Mouse (Mus musculus): Measurements from ENCODE around the gene Gm44579. TPM values are rescaled to one million over a fixed set of nuclear protein-coding genes. Genes with fewer than 3 reads are reported as not detected.

Gene Gm44579
- polyA plus RNA-seq, 1 experiment from 2014 or later = not detected

- Histone ChIP-seq H3K4me3 (ENCODE audit: low read length) (no peak overlapping the region), H3K27ac (ENCODE audit: low read length) (no peak overlapping the region), H3K36me3 (ENCODE audit: control insufficient read depth, insufficient read depth, low read length) (no peaks in the 10 kb centered on the region), H3K9me3 (ENCODE audit: control insufficient read depth, low read length) (no peaks in the 10 kb centered on the region), H3K9ac (ENCODE audit: low read length) (no peak overlapping the region), H3K4me1 (replicated peaks; ENCODE audit: control insufficient read depth, insufficient read depth, low read length) (no peaks in the 10 kb centered on the region), H3K27me3 (ENCODE audit: control insufficient read depth, insufficient read depth, low read depth, low read length) (peaks cover 10% of the 10 kb centered on the region), H3K4me2 (ENCODE audit: low read depth, low read length) (no peak overlapping the region)
- 64% methylated on average over 19 of the region's 19 CpGs for WGBS
- no peak for ATAC-seq (ENCODE audit: low read depth)
Measured at GRCm38 (mm10) chr15:98161026-98161805, 59.6 kb downstream of the Gm44579 start.

GRCm38 (mm10) chr15:98157253-98157652 lies 63.5 kb downstream of the Gm44579 start:
- H3K36me3 ChIP-seq (ENCODE audit: control insufficient read depth, insufficient read depth, low read length) = no peaks in the 10 kb centered on the region
- no peak overlapping the region for H3K4me2 ChIP-seq (ENCODE audit: low read depth, low read length)
- no peak overlapping the region for H3K27ac ChIP-seq (ENCODE audit: low read length)
- H3K4me1 ChIP-seq (replicated peaks; ENCODE audit: control insufficient read depth, insufficient read depth, low read length) = no peaks in the 10 kb centered on the region
- H3K4me3 ChIP-seq (ENCODE audit: low read length) = no peak overlapping the region
- no peaks in the 10 kb centered on the region for H3K27me3 ChIP-seq (ENCODE audit: control insufficient read depth, insufficient read depth, low read depth, low read length)
- H3K9me3 ChIP-seq (ENCODE audit: control insufficient read depth, low read length) = no peaks in the 10 kb centered on the region
- WGBS = 45% methylated on average over 1 of the region's 1 CpGs
- H3K9ac ChIP-seq (ENCODE audit: low read length) = no peak overlapping the region
- ATAC-seq (ENCODE audit: low read depth) = no peak

GRCm38 (mm10) chr15:98155944-98156343 lies 64.8 kb downstream of the Gm44579 start:
- Histone ChIP-seq H3K4me1 (replicated peaks; ENCODE audit: control insufficient read depth, insufficient read depth, low read length) (no peaks in the 10 kb centered on the region), H3K27ac (ENCODE audit: low read length) (no peak overlapping the region), H3K36me3 (ENCODE audit: control insufficient read depth, insufficient read depth, low read length) (no peaks in the 10 kb centered on the region), H3K9ac (ENCODE audit: low read length) (no peak overlapping the region), H3K4me3 (ENCODE audit: low read length) (no peak overlapping the region), H3K27me3 (ENCODE audit: control insufficient read depth, insufficient read depth, low read depth, low read length) (no peaks in the 10 kb centered on the region; the same call in 1 of the 2 replicates), H3K4me2 (ENCODE audit: low read depth, low read length) (no peak overlapping the region), H3K9me3 (ENCODE audit: control insufficient read depth, low read length) (no peaks in the 10 kb centered on the region)
- WGBS = 56% methylated on average over 4 of the region's 4 CpGs
- ATAC-seq (ENCODE audit: low read depth) = no peak

GRCm38 (mm10) chr15:98155272-98155671 lies 65.5 kb downstream of the Gm44579 start:
- WGBS = 77% methylated on average over 5 of the region's 5 CpGs
- Histone ChIP-seq H3K4me1 (replicated peaks; ENCODE audit: control insufficient read depth, insufficient read depth, low read length) (no peaks in the 10 kb centered on the region), H3K27ac (ENCODE audit: low read length) (no peak overlapping the region), H3K4me3 (ENCODE audit: low read length) (no peak overlapping the region), H3K9me3 (ENCODE audit: control insufficient read depth, low read length) (no peaks in the 10 kb centered on the region), H3K4me2 (ENCODE audit: low read depth, low read length) (no peak overlapping the region), H3K36me3 (ENCODE audit: control insufficient read depth, insufficient read depth, low read length) (no peaks in the 10 kb centered on the region), H3K9ac (ENCODE audit: low read length) (no peak overlapping the region), H3K27me3 (ENCODE audit: control insufficient read depth, insufficient read depth, low read depth, low read length) (no peaks in the 10 kb centered on the region; the same call in 1 of the 2 replicates)
- no peak for ATAC-seq (ENCODE audit: low read depth)

DNA sequence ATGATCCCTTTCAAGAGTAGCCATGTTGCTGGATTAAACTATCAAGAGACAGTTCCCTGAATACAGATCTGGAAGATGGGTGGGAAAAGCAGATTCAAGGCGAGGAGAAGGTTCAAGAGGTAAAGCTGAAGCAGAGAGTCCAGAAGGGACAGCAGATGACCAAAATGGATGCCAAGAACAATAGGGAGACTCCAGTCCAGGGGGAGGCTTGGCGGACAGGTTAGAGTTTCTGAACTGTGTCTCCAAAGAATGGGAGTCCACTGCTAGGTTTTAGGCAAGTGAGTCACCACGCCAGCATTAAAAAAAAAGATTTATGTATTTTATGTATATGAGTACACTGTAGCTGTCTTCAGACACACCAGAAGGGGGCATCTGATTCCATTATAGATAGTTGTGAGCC lies 66.1 kb downstream of the Gm44579 start:
- Histone ChIP-seq H3K4me3 (ENCODE audit: low read length) (no peak overlapping the region), H3K27ac (ENCODE audit: low read length) (no peak overlapping the region), H3K9me3 (ENCODE audit: control insufficient read depth, low read length) (no peaks in the 10 kb centered on the region), H3K27me3 (ENCODE audit: control insufficient read depth, insufficient read depth, low read depth, low read length) (no peaks in the 10 kb centered on the region; the same call in 1 of the 2 replicates), H3K4me2 (ENCODE audit: low read depth, low read length) (no peak overlapping the region), H3K9ac (ENCODE audit: low read length) (no peak overlapping the region), H3K36me3 (ENCODE audit: control insufficient read depth, insufficient read depth, low read length) (no peaks in the 10 kb centered on the region), H3K4me1 (replicated peaks; ENCODE audit: control insufficient read depth, insufficient read depth, low read length) (no peaks in the 10 kb centered on the region)
- WGBS = 76% methylated on average over 3 of the region's 3 CpGs
- no peak for ATAC-seq (ENCODE audit: low read depth)

DNA sequence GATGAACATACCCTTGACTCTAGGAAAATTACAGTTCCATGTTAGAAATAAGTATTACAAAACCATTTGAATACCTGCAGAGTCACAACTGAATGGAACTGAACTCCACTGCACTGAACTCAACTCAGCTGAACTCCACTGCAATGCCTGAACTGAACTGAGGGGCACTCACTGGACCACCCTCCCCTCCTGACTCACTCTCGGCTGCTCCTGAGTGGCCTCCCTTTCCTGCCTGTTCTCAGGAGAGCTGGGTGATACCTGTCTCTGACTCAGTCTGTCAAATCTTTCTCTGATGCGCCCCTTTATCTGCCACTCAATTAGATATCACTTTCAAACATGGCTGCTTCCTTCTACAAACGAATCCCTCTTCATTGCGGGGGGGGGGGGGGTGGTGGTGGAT lies 66.6 kb downstream of the Gm44579 start:
- Histone ChIP-seq H3K4me3 (ENCODE audit: low read length) (no peak overlapping the region), H3K36me3 (ENCODE audit: control insufficient read depth, insufficient read depth, low read length) (no peaks in the 10 kb centered on the region), H3K9ac (ENCODE audit: low read length) (no peak overlapping the region), H3K27me3 (ENCODE audit: control insufficient read depth, insufficient read depth, low read depth, low read length) (no peaks in the 10 kb centered on the region; the same call in 1 of the 2 replicates), H3K4me2 (ENCODE audit: low read depth, low read length) (no peak overlapping the region), H3K27ac (ENCODE audit: low read length) (no peak overlapping the region), H3K4me1 (replicated peaks; ENCODE audit: control insufficient read depth, insufficient read depth, low read length) (no peaks in the 10 kb centered on the region), H3K9me3 (ENCODE audit: control insufficient read depth, low read length) (no peaks in the 10 kb centered on the region)
- 48% methylated on average over 4 of the region's 4 CpGs for WGBS
- ATAC-seq (ENCODE audit: low read depth) = no peak

DNA sequence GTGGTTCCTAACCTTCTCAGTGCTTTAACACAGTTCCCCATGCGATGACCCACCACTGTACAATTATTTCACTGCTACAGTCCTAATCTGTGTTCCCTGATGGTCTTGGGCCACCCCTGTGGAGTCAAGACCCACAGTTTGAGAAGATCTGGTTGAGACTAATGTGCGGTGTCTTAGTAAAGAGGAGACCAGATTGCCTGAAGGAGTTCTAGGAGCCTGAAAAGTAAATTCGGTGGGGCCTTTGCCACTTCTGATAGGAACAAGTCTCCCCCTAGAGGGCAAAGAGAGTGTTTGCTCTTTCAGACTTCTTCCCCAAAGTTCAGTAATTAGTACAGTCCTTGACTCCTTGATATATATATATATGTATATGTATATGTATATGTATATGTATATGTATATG lies 67.2 kb downstream of the Gm44579 start:
- H3K9me3 ChIP-seq (ENCODE audit: control insufficient read depth, low read length) = no peaks in the 10 kb centered on the region
- WGBS = 34% methylated on average over 3 of the region's 3 CpGs
- ATAC-seq (ENCODE audit: low read depth) = 0 out of 2 replicates have a peak, but pooled peaks have one; percentile 20
- no peaks in the 10 kb centered on the region; the same call in 1 of the 2 replicates for H3K27me3 ChIP-seq (ENCODE audit: control insufficient read depth, insufficient read depth, low read depth, low read length)
- H3K27ac ChIP-seq (ENCODE audit: low read length) = no peak overlapping the region
- no peak overlapping the region for H3K4me2 ChIP-seq (ENCODE audit: low read depth, low read length)
- H3K4me1 ChIP-seq (replicated peaks; ENCODE audit: control insufficient read depth, insufficient read depth, low read length) = no peaks in the 10 kb centered on the region
- no peak overlapping the region for H3K9ac ChIP-seq (ENCODE audit: low read length)
- no peaks in the 10 kb centered on the region for H3K36me3 ChIP-seq (ENCODE audit: control insufficient read depth, insufficient read depth, low read length)
- H3K4me3 ChIP-seq (ENCODE audit: low read length) = no peak overlapping the region

GRCm38 (mm10) chr15:98152916-98153315 lies 67.9 kb downstream of the Gm44579 start:
- Histone ChIP-seq H3K4me2 (ENCODE audit: low read depth, low read length) (no peak overlapping the region), H3K4me3 (ENCODE audit: low read length) (no peak overlapping the region), H3K4me1 (replicated peaks; ENCODE audit: control insufficient read depth, insufficient read depth, low read length) (no peaks in the 10 kb centered on the region), H3K9me3 (ENCODE audit: control insufficient read depth, low read length) (no peaks in the 10 kb centered on the region), H3K27me3 (ENCODE audit: control insufficient read depth, insufficient read depth, low read depth, low read length) (no peaks in the 10 kb centered on the region; the same call in 1 of the 2 replicates), H3K27ac (ENCODE audit: low read length) (no peak overlapping the region), H3K9ac (ENCODE audit: low read length) (no peak overlapping the region), H3K36me3 (ENCODE audit: control insufficient read depth, insufficient read depth, low read length) (no peaks in the 10 kb centered on the region)
- 55% methylated on average over 7 of the region's 7 CpGs for WGBS
- no peak for ATAC-seq (ENCODE audit: low read depth)

DNA sequence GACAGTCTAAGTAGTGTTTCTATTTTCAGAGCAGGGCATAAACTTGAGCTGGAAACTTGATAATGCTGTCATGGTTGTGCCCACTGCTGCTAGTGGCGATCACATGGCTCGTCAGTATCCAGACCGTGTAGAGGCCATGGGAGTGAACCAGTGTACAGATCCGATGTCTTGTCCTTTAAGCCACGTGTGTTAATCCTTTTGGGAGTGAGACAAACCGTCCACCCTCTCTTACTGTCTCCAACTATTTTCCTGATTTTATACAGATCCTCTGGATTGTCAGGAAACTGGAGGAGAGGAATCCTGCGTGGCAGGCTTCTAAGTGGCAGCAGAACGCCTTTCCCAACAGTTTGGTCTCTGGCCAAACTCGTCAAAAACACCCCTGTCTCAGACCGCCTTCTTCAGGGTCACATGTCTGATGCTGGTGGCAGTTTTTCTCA lies 71.6 kb downstream of the Gm44579 start:
- no peak for ATAC-seq (ENCODE audit: low read depth)
- H3K4me1 ChIP-seq (replicated peaks; ENCODE audit: control insufficient read depth, insufficient read depth, low read length) = peaks cover 8% of the 10 kb centered on the region
- no peak overlapping the region for H3K9ac ChIP-seq (ENCODE audit: low read length)
- WGBS = 53% methylated on average over 10 of the region's 10 CpGs
- no peaks in the 10 kb centered on the region; the same call in 1 of the 2 replicates for H3K27me3 ChIP-seq (ENCODE audit: control insufficient read depth, insufficient read depth, low read depth, low read length)
- H3K9me3 ChIP-seq (ENCODE audit: control insufficient read depth, low read length) = no peaks in the 10 kb centered on the region
- no peak overlapping the region for H3K27ac ChIP-seq (ENCODE audit: low read length)
- H3K4me2 ChIP-seq (ENCODE audit: low read depth, low read length) = no peak overlapping the region
- H3K4me3 ChIP-seq (ENCODE audit: low read length) = no peak overlapping the region
- no peaks in the 10 kb centered on the region for H3K36me3 ChIP-seq (ENCODE audit: control insufficient read depth, insufficient read depth, low read length)
